Mouse (Mus musculus) hindbrain, embryonic 12.5 days (tissue): Measurements from ENCODE around the gene Arpc1a. TPM values are rescaled to one million over a fixed set of nuclear protein-coding genes. Genes with fewer than 3 reads are reported as not detected.

Experiments
- ATAC-seq: fragments of 200-750 bp; cut with Nextera tagmentation; 2 replicates; pipeline ENCODE4 v1.8.0; 2017; ENCODE audit warnings: moderate TSS enrichment; ENCODE audit not compliant: low FRiP score
- H3K27ac ChIP-seq: fragments of 300-500 bp; sonication (generic); 2 replicates; pipeline ENCODE4 v1.5.1; 2016; ENCODE audit warnings: mild to moderate bottlenecking
- H3K27me3 ChIP-seq: fragments of 300-500 bp; sonication (generic); 2 replicates; pipeline ENCODE4 v1.6.1; 2016; ENCODE audit warnings: mild to moderate bottlenecking
- H3K36me3 ChIP-seq: fragments of 300-500 bp; sonication (generic); 2 replicates; pipeline ENCODE4 v1.6.1; 2016; ENCODE audit warnings: mild to moderate bottlenecking
- H3K4me1 ChIP-seq: fragments of 300-500 bp; sonication (generic); 2 replicates; pipeline ENCODE4 v1.6.1; 2016
- H3K4me2 ChIP-seq: fragments of 300-500 bp; sonication (generic); replicated peaks from 2 replicates; pipeline ENCODE4 v1.6.1; 2016; ENCODE audit warnings: mild to moderate bottlenecking
- H3K4me3 ChIP-seq: fragments of 300-500 bp; sonication (generic); 2 replicates; pipeline ENCODE4 v1.5.1; 2016; ENCODE audit warnings: mild to moderate bottlenecking
- H3K9ac ChIP-seq: fragments of 300-500 bp; sonication (generic); 2 replicates; pipeline ENCODE4 v1.6.1; 2016; ENCODE audit warnings: mild to moderate bottlenecking, moderate library complexity
- H3K9me3 ChIP-seq: fragments of 300-500 bp; sonication (generic); replicated peaks from 2 replicates; pipeline ENCODE4 v1.6.1; 2016; ENCODE audit warnings: mild to moderate bottlenecking
- WGBS: fragments of 180-500 bp; shearing (Covaris S2); methylation state at CpG from one replicate; pipeline ENCODE4 v1.1.7; 2016; 5-methylcytosine and 5-hydroxymethylcytosine counted together
- polyA plus RNA-seq: library from polyadenylated mRNA; unstranded; fragments of >200 nt; fragmentation: Nextera tagmentation; extraction: Ambion mirVana; gene quantifications from 2 replicates; pipeline ENCODE4 v1.2.1, GENCODE M21; 2016

Gene Arpc1a
- polyA plus RNA-seq, 1 experiment from 2014 or later = 191 TPM

DNA sequence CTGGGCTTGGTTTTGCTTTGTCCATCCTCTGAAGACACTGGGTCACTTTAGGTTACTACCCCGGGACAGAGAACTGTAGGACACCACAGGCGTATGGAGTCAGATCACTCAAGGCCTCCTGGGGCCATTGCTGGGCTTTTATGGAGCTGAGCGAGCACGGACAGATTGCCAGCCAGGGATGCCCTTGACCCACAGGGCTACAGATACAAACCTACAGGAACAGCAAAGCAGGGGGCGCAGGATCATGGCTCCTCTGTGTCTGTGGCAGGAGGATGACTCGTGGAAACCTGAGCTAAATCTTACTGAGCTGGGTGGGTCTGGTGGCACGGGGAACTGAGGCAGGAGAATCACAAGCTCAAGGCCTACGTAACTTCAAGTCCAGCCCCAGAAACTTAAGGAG lies 28.9 kb downstream of the Arpc1a start:
- Histone ChIP-seq H3K4me3 (no peak overlapping the region), H3K9ac (no peak overlapping the region), H3K4me1 (peaks cover 12% of the 10 kb centered on the region), H3K9me3 (no peaks in the 10 kb centered on the region), H3K27me3 (peaks cover 30% of the 10 kb centered on the region), H3K4me2 (no peak overlapping the region), H3K27ac (no peak overlapping the region), H3K36me3 (peaks cover 42% of the 10 kb centered on the region)
- WGBS = 82% methylated on average over 8 of the region's 8 CpGs
- no peak for ATAC-seq

DNA sequence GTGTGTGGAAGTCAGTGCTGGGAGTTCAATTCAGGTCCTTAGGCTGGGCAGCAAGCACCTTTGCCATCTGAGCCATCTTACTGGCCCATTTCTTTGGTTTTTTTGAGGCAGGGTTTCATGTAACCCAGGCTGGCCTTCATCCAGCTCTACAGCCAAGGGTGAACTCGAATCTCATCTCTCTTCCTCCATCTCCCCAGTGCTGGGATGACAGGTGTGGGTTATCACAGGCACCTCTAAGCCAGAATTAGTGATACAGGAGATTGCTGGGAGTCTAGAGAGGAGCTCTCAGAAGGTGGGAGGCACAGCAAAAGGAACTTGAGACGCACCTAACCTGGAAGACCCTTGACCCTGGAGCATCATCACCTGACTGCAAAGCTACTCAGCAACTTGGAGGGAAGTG lies 29.8 kb downstream of the Arpc1a start:
- H3K9ac ChIP-seq = no peak overlapping the region
- H3K4me1 ChIP-seq = peaks cover 12% of the 10 kb centered on the region
- 43% methylated on average over 2 of the region's 2 CpGs for WGBS
- ATAC-seq = no peak
- H3K27me3 ChIP-seq = peaks cover 30% of the 10 kb centered on the region
- H3K27ac ChIP-seq = no peak overlapping the region
- no peaks in the 10 kb centered on the region for H3K9me3 ChIP-seq
- peaks cover 33% of the 10 kb centered on the region for H3K36me3 ChIP-seq
- peak overlapping the region; percentile 46; the same call in 1 of the 2 replicates for H3K4me3 ChIP-seq
- H3K4me2 ChIP-seq = peak overlapping the region; percentile 75; the same call in 1 of the 2 replicates

DNA sequence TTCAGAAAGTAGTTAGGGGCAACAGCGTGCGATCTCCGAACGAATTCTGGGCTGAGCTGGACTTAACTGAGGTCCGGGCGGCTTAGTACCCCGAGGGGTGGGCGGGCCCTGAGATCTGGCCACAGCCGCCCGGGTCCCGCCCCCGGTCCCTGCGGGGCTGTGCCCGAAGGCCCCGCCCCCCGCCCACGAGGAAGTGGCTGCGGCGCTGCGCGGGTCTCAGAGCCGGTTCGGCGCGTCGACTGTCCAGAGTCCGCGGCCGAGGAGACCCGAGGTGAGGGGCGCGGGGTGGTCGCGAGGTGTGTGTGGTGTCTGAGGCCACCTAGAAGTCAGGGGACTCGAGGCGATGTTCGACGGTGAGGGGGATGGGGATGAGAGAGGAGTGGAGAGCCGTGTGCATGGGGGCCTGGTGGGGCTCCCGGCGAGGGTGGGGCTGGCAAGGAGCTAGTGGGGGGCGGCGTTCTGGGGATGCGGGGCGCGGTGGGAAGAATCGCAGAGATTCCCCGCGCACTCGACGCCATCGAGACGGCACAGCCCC lies 30.5 kb downstream of the Arpc1a start, which contains the start of gene Arpc1b:
TSS of gene Arpc1b (plus strand) at position 145 of the 535 bp plus-strand sequence.
- Histone ChIP-seq H3K27ac (no peak within 1 kb of the TSS), H3K9me3 (no peaks in the 10 kb centered on the region)

DNA sequence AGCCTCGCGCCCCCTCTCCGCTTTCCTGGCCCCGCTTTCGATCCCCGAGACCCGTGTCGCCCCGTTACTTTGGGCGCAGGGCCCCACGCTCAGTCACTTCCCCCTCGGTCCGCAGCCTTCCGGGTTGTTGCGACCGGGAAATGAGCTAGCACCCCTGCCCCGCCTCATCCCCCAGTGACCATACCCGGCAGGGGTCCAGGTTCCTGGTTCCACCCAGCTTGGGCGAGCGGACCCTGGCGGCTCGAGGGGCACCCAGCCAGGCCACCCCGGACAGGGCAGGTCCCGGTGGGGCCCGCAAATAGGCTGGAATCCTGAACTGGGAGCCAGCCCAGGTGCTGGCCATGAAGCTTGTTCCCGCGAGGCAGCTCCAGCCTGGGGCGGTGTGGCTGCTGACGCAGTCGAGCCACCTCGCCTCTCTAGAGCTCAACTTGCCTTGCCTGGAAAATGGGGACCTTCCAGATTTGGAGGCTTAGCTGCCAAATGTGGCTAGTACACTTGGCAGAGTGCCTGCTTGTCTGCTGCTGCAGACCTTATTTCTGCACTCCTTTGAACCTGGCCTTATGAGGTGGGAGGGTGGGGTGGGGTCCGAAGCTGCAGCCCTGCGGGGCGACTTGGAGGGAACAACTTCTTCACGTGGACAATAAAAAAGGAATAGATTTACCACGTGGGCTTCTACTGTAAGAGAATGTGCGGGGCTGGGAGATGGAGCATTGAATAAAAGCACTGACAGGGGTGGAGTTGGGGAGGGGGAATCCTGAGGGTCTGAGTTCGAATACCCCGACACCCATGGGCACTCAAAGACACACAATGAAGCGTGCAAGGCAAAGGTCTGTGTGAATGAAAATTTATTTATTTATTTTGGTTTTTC lies 31.2 kb downstream of the Arpc1a start:
- H3K4me1 ChIP-seq = peaks cover 12% of the 10 kb centered on the region
- ATAC-seq = peak; percentile 32; the same call in 1 of the 2 replicates
- peaks cover 4% of the 10 kb centered on the region; the same call in 1 of the 2 replicates for H3K9me3 ChIP-seq
- WGBS = 19% methylated on average over 38 of the region's 40 CpGs
- peak overlapping the region; percentile 75 for H3K4me2 ChIP-seq
- no peak overlapping the region for H3K27ac ChIP-seq
- H3K27me3 ChIP-seq = peaks cover 30% of the 10 kb centered on the region
- peak overlapping the region; percentile 64 for H3K9ac ChIP-seq
- H3K36me3 ChIP-seq = peaks cover 20% of the 10 kb centered on the region
- H3K4me3 ChIP-seq = peak overlapping the region; percentile 46

More for the DNA sequence above, 30.5 kb downstream of the Arpc1a start, which contains the start of gene Arpc1b:
- Histone ChIP-seq H3K4me3 (peak within 1 kb of the TSS; percentile 46), H3K4me2 (peak within 1 kb of the TSS; percentile 75), H3K9ac (peak within 1 kb of the TSS; percentile 64), H3K36me3 (peaks cover 27% of the 10 kb centered on the region), H3K27me3 (peaks cover 30% of the 10 kb centered on the region), H3K4me1 (peaks cover 12% of the 10 kb centered on the region)
- 1% methylated on average over 43 of the region's 53 CpGs for WGBS
- ATAC-seq = peak; percentile 44; the same call in 1 of the 2 replicates

DNA sequence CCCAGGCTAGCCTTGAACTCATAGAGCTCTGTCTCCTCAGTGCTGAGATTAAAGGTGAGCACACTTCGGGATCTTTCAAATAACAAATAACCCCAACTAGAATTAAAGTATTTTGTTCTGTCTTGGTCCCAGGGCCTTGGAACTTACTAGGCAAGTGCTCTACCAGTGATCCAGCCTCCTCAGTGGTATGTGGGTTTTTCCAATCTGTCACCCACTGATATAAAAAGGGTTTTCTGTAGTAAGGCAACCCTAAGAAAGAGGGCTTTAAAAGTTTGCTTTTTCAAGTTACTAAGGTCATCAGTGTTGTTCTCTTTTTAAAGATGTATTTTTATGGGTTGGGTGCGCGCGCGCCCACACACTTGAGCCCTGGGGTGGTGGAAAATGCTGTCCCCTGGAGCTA lies 32.1 kb downstream of the Arpc1a start:
- H3K27ac ChIP-seq = no peak overlapping the region
- no peak overlapping the region for H3K4me2 ChIP-seq
- WGBS = 95% methylated on average over 5 of the region's 5 CpGs
- peaks cover 11% of the 10 kb centered on the region for H3K36me3 ChIP-seq
- H3K4me3 ChIP-seq = no peak overlapping the region
- ATAC-seq = no peak
- H3K4me1 ChIP-seq = peaks cover 12% of the 10 kb centered on the region
- H3K9me3 ChIP-seq = peaks cover 4% of the 10 kb centered on the region; the same call in 1 of the 2 replicates
- H3K9ac ChIP-seq = no peak overlapping the region
- peaks cover 30% of the 10 kb centered on the region for H3K27me3 ChIP-seq

DNA sequence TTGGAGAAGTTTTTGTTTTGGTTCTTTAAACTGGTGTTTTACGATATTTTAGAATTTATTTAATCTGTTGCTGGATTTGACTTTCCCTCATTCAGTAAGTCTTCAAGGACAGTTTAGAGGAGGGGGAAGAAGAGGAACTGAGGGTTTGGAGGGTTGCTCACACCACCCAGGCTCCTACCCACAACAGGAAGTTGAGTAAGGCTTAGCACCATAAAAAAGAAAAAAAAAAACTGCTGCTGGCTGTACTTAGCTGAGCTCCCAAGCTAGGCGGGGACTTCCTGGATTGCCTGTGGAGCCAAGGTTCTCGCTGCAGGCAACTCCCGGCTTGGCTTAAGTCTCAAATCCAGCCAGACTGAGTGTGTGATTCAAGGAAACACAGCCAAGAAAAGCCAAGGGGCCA lies 32.7 kb downstream of the Arpc1a start:
- Histone ChIP-seq H3K4me2 (no peak overlapping the region), H3K4me1 (peaks cover 12% of the 10 kb centered on the region), H3K36me3 (peaks cover 6% of the 10 kb centered on the region), H3K27ac (no peak overlapping the region), H3K9ac (no peak overlapping the region), H3K4me3 (no peak overlapping the region), H3K9me3 (peaks cover 4% of the 10 kb centered on the region; the same call in 1 of the 2 replicates), H3K27me3 (peaks cover 30% of the 10 kb centered on the region)
- no peak for ATAC-seq
- WGBS = 50% methylated on average over 4 of the region's 4 CpGs

DNA sequence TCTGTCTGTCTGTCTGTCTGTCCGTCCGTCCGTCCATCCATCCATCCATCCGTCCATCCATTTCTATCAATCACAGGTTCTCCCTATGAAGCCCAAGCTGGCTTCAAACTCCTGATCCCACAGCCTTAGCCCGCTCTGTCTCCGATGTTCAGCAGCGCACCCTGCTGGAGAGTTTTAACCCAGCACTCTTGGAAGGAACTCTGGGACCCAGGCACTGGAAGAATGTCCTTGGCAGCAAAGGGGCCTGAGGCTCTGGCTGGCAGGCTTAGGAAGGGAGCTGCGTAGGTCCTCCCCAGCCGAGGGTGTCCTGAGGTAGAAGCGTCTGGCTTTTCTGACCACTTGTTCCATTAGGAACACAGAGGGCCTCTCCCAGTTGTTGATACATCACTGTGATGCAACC lies 33.3 kb downstream of the Arpc1a start:
- Histone ChIP-seq H3K4me3 (no peak overlapping the region), H3K4me2 (no peak overlapping the region), H3K27ac (no peak overlapping the region), H3K9ac (no peak overlapping the region), H3K36me3 (0 out of 2 replicates have a peak, but pooled peaks cover 2% of the 10 kb centered on the region), H3K4me1 (peaks cover 12% of the 10 kb centered on the region), H3K9me3 (peaks cover 4% of the 10 kb centered on the region; the same call in 1 of the 2 replicates), H3K27me3 (peaks cover 30% of the 10 kb centered on the region)
- no peak for ATAC-seq
- WGBS = 45% methylated on average over 10 of the region's 10 CpGs

DNA sequence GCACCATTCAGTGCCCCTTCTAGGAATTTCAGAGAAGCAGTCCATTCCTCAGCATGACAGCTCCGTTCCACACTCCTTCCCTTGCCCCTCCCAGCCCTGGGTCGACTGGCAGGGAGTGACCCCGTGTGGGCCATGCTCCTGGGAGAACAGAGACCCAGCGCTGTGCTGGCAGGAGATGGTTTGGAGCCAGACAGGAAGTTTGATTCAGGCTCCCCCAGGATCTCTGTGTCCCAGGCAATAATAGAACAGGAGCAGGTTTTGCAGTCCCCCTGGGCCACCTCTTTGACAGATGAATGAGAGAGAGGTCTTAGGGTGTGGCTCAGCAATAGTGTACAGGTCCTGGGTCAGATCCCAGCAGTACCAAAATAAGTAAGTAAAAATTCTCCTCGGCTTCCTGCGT lies 34.4 kb downstream of the Arpc1a start:
- Histone ChIP-seq H3K27ac (no peak overlapping the region), H3K4me1 (peaks cover 12% of the 10 kb centered on the region), H3K9me3 (peaks cover 4% of the 10 kb centered on the region; the same call in 1 of the 2 replicates), H3K36me3 (peaks cover 1% of the 10 kb centered on the region), H3K9ac (no peak overlapping the region), H3K4me2 (no peak overlapping the region), H3K4me3 (no peak overlapping the region), H3K27me3 (peaks cover 26% of the 10 kb centered on the region)
- no peak for ATAC-seq
- 63% methylated on average over 6 of the region's 6 CpGs for WGBS

DNA sequence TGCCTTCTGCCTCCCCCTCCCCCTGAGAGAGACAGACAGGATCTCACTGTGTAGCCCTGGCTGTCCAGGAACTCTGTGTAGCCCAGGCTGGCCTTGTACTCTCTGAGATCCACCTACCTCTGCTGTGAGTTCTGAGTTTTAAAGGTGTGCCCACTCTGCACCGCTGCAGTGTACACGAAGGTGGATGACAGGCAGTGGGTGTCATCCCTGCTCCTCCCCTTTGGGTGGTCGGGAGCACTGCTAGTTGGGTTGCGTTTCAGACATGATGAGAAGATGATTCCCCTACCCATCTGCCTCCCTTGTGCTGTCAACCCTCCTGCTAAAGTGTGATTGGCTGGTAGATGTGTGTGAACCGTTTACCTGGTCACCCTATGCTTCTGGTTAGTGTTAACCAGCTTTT lies 34.8 kb downstream of the Arpc1a start:
- Histone ChIP-seq H3K36me3 (peaks cover 5% of the 10 kb centered on the region), H3K4me3 (no peak overlapping the region), H3K9me3 (peaks cover 4% of the 10 kb centered on the region; the same call in 1 of the 2 replicates), H3K4me1 (peaks cover 12% of the 10 kb centered on the region), H3K27ac (no peak overlapping the region), H3K27me3 (peaks cover 25% of the 10 kb centered on the region), H3K4me2 (no peak overlapping the region), H3K9ac (no peak overlapping the region)
- ATAC-seq = no peak
- 88% methylated on average over 5 of the region's 5 CpGs for whole genome bisulfite sequencing

DNA sequence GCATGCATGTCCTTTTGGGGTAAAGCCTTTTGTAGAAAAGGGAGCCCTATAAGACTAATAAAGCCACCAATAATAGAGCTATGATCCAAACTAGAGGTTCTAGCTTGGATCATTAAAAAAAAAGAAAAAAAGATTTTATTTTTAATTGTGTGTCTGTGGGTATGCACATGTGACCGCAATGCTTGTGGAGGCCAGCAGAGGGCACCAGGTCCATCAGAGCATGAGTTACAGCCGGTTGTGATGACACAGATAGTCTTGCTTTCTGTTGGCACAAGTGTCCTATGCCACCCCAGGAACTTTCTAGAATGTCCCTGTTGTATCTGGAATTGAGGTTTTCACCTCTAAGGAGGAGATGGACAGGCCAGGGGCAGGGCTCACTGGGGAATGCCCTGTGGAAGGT lies 35.8 kb downstream of the Arpc1a start:
- H3K4me2 ChIP-seq = no peak overlapping the region
- no peak for ATAC-seq
- H3K27me3 ChIP-seq = peaks cover 16% of the 10 kb centered on the region
- no peak overlapping the region for H3K4me3 ChIP-seq
- 88% methylated on average over 2 of the region's 2 CpGs for WGBS
- H3K4me1 ChIP-seq = peaks cover 6% of the 10 kb centered on the region
- peaks cover 14% of the 10 kb centered on the region for H3K36me3 ChIP-seq
- H3K27ac ChIP-seq = no peak overlapping the region
- peaks cover 4% of the 10 kb centered on the region; the same call in 1 of the 2 replicates for H3K9me3 ChIP-seq
- no peak overlapping the region for H3K9ac ChIP-seq

DNA sequence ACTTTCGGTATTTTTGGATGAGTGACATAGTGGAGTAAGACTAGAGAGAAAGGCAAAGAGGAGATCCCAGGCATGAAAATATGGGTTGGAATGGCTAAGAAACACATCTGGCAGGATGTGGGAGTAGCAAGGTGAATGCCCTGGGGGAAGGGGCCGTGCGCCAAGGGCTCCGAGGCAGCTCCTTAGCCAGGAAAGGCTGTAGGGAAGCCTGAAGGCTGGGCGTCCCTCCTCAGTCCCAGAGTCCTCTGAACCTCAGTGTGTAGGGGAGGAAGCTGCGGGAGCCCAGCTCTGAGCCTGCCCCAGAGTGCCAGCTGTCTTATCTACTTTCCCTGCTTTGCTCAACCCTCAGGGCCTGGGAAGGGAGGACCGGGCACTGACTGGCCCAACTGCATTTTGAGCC lies 37.3 kb downstream of the Arpc1a start:
- no peak overlapping the region for H3K4me3 ChIP-seq
- H3K27ac ChIP-seq = no peak overlapping the region
- H3K9me3 ChIP-seq = peaks cover 4% of the 10 kb centered on the region; the same call in 1 of the 2 replicates
- no peak overlapping the region for H3K9ac ChIP-seq
- peaks cover 29% of the 10 kb centered on the region for H3K36me3 ChIP-seq
- peaks cover 1% of the 10 kb centered on the region; the same call in 1 of the 2 replicates for H3K27me3 ChIP-seq
- ATAC-seq = no peak
- H3K4me2 ChIP-seq = no peak overlapping the region
- no peaks in the 10 kb centered on the region; the same call in 1 of the 2 replicates for H3K4me1 ChIP-seq
- WGBS = 69% methylated on average over 7 of the region's 7 CpGs

DNA sequence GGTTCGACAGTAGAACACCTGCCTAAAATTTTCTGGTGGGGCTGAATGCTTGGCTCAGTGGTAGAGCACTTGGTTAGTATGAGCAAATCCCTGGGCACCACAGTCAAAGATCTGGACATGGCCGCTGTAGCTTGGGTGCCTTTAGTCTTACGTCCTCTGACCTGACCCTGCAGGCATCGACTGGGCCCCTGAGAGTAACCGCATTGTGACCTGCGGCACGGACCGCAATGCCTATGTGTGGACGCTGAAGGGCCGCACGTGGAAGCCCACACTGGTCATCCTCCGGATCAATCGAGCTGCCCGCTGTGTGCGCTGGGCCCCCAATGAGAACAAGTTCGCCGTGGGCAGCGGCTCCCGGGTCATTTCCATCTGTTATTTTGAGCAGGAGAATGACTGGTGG lies 39.8 kb downstream of the Arpc1a start:
- H3K36me3 ChIP-seq = peaks cover 50% of the 10 kb centered on the region
- no peak overlapping the region for H3K4me3 ChIP-seq
- no peak for ATAC-seq
- no peak overlapping the region for H3K9ac ChIP-seq
- no peak overlapping the region for H3K27ac ChIP-seq
- H3K27me3 ChIP-seq = no peaks in the 10 kb centered on the region
- H3K4me2 ChIP-seq = no peak overlapping the region
- H3K4me1 ChIP-seq = no peaks in the 10 kb centered on the region
- H3K9me3 ChIP-seq = peaks cover 4% of the 10 kb centered on the region; the same call in 1 of the 2 replicates
- WGBS = 96% methylated on average over 19 of the region's 19 CpGs
